In genomic region chr4:32984242-32984641, GRCm38 (mm10) we compare ENCODE assay signal across 8 mouse cellular contexts. TPM values are rescaled to one million over a fixed set of nuclear protein-coding genes. Genes with fewer than 3 reads are reported as not detected.
A peak's percentile ranks its signal among the peaks of the same experiment; 100 is the strongest.
DNase-seq lines count a peak whose midpoint lies in the region; ATAC-seq lines count a peak whose summit lies in the region.

No protein-coding gene starts in this region.

- WGBS in heart, embryonic 10.5 days, result under 1% methylated on average over 13 of the region's 13 CpGs
- 2% methylated on average over 13 of the region's 13 CpGs for WGBS in embryonic facial prominence, embryonic 14.5 days
- WGBS in intestine, embryonic 16.5 days, result 8% methylated on average over 13 of the region's 13 CpGs
- under 1% methylated on average over 13 of the region's 13 CpGs for WGBS in neural tube, embryonic 12.5 days

- no peaks in the 10 kb centered on the region for H3K9me3 ChIP-seq in heart, embryonic 10.5 days
- H3K9me3 ChIP-seq in embryonic facial prominence, embryonic 14.5 days (ENCODE audit: control insufficient read depth, low read length), result no peaks in the 10 kb centered on the region
- H3K9me3 ChIP-seq in intestine, embryonic 16.5 days (ENCODE audit: control insufficient read depth, low read length), result no peaks in the 10 kb centered on the region
- no peaks in the 10 kb centered on the region for H3K9me3 ChIP-seq in neural tube, embryonic 12.5 days

- ATAC-seq in embryonic facial prominence, embryonic 14.5 days (ENCODE audit: low read depth), result no peak
- ATAC-seq in intestine, embryonic 16.5 days, result no peak
- no peak for ATAC-seq in neural tube, embryonic 12.5 days (ENCODE audit: low FRiP score, low read depth)

- H3K9ac ChIP-seq in embryonic facial prominence, embryonic 14.5 days (ENCODE audit: low read depth, low read length), result peak overlapping the region; percentile 77; the same call in 1 of the 2 replicates
- peak overlapping the region; percentile 85 for H3K9ac ChIP-seq in intestine, embryonic 16.5 days (ENCODE audit: low read depth, low read length)
- H3K9ac ChIP-seq in neural tube, embryonic 12.5 days, result peak overlapping the region; percentile 95

- no peak for DNase-seq in heart, embryonic 10.5 days (ENCODE audit: low spot score)
- DNase-seq in heart, postnatal 25 days (ENCODE audit: low spot score), result no peak
- peak; percentile 44 for DNase-seq in CD4-positive helper T cell, adult 2 months (ENCODE audit: low read depth, low spot score)
- DNase-seq in embryonic facial prominence, embryonic 14.5 days (ENCODE audit: low spot score), result peak; percentile 83
- no peak for DNase-seq in urinary bladder, postnatal 14 days (ENCODE audit: low spot score)
- DNase-seq in ovary, postnatal 10 days (ENCODE audit: low spot score), result no peak

- H3K4me3 ChIP-seq in heart, embryonic 10.5 days, result peak overlapping the region; percentile 97
- peak overlapping the region; percentile 78 for H3K4me3 ChIP-seq in embryonic facial prominence, embryonic 14.5 days (ENCODE audit: low read depth, low read length)
- peak overlapping the region; percentile 83 for H3K4me3 ChIP-seq in intestine, embryonic 16.5 days (ENCODE audit: low read length)
- H3K4me3 ChIP-seq in neural tube, embryonic 12.5 days, result peak overlapping the region; percentile 86

- H3K27ac ChIP-seq in heart, embryonic 10.5 days, result peak overlapping the region; percentile 99
- peak overlapping the region; percentile 79; the same call in 1 of the 2 replicates for H3K27ac ChIP-seq in embryonic facial prominence, embryonic 14.5 days (replicated peaks; ENCODE audit: low read depth, low read length)
- no peak overlapping the region for H3K27ac ChIP-seq in intestine, embryonic 16.5 days (ENCODE audit: low read length)
- H3K27ac ChIP-seq in neural tube, embryonic 12.5 days, result no peak overlapping the region

- no peaks in the 10 kb centered on the region for H3K36me3 ChIP-seq in heart, embryonic 10.5 days
- no peaks in the 10 kb centered on the region for H3K36me3 ChIP-seq in embryonic facial prominence, embryonic 14.5 days (ENCODE audit: control insufficient read depth, insufficient read depth, low read length)
- H3K36me3 ChIP-seq in intestine, embryonic 16.5 days (ENCODE audit: control insufficient read depth, insufficient read depth, low read length), result no peaks in the 10 kb centered on the region
- no peaks in the 10 kb centered on the region for H3K36me3 ChIP-seq in neural tube, embryonic 12.5 days

- peaks cover 50% of the 10 kb centered on the region for H3K4me1 ChIP-seq in heart, embryonic 10.5 days
- H3K4me1 ChIP-seq in embryonic facial prominence, embryonic 14.5 days (ENCODE audit: control insufficient read depth, insufficient read depth, low read length), result 0 out of 2 replicates have a peak, but pooled peaks cover 4% of the 10 kb centered on the region
- 0 out of 2 replicates have a peak, but pooled peaks cover 5% of the 10 kb centered on the region for H3K4me1 ChIP-seq in intestine, embryonic 16.5 days (ENCODE audit: control insufficient read depth, insufficient read depth, low read length)
- peaks cover 27% of the 10 kb centered on the region for H3K4me1 ChIP-seq in neural tube, embryonic 12.5 days

- intact Hi-C loops in heart, postnatal 25 days (cut with DNase I), result no loop called here

- H3K4me2 ChIP-seq in embryonic facial prominence, embryonic 14.5 days (ENCODE audit: low read depth, low read length), result peak overlapping the region; percentile 100
- peak overlapping the region; percentile 96 for H3K4me2 ChIP-seq in intestine, embryonic 16.5 days (ENCODE audit: low read depth, low read length)
- H3K4me2 ChIP-seq in neural tube, embryonic 12.5 days (replicated peaks), result peak overlapping the region; percentile 93

- no peaks in the 10 kb centered on the region for H3K27me3 ChIP-seq in heart, embryonic 10.5 days (ENCODE audit: insufficient read depth, poor library complexity, severe bottlenecking)
- peaks cover 7% of the 10 kb centered on the region; the same call in 1 of the 2 replicates for H3K27me3 ChIP-seq in embryonic facial prominence, embryonic 14.5 days (replicated peaks; ENCODE audit: control insufficient read depth, insufficient read depth, low read length)
- H3K27me3 ChIP-seq in intestine, embryonic 16.5 days (replicated peaks; ENCODE audit: control insufficient read depth, insufficient read depth, low read length), result no peaks in the 10 kb centered on the region
- no peaks in the 10 kb centered on the region for H3K27me3 ChIP-seq in neural tube, embryonic 12.5 days (replicated peaks)

RNA-seq across cellular contexts. Expression of gene Rragd, which starts 1.4 kb away (rescaled TPM):
- polyA plus RNA-seq in heart, embryonic 10.5 days (2016; fragmentation: Nextera tagmentation; extraction: Ambion mirVana), result 39.2 and 56.0 TPM in 2 replicates
- 10 to 100 TPM; 75.9 to 79.1 TPM for total RNA-seq in heart, postnatal 25 days (2021)
- polyA plus RNA-seq in embryonic facial prominence, embryonic 14.5 days (2014; fragmentation: Nextera tagmentation; extraction: Ambion mirVana), result 18.3 and 21.8 TPM in 2 replicates
- polyA plus RNA-seq in intestine, embryonic 16.5 days (2015; fragmentation: Nextera tagmentation; extraction: Ambion mirVana), result 28.0 and 30.1 TPM in 2 replicates
- polyA plus RNA-seq in neural tube, embryonic 12.5 days (2016; fragmentation: Nextera tagmentation; extraction: Ambion mirVana), result 41.0 and 42.8 TPM in 2 replicates

RNA-seq across cellular contexts. Expression of gene Ankrd6, which starts 33.6 kb away (rescaled TPM):
- polyA plus RNA-seq in heart, embryonic 10.5 days (2016; fragmentation: Nextera tagmentation; extraction: Ambion mirVana), result 8.3 and 8.4 TPM in 2 replicates
- 1 to 10 TPM; 2.7 to 3.7 TPM for total RNA-seq in heart, postnatal 25 days (2021)
- 11.0 and 11.2 TPM in 2 replicates for polyA plus RNA-seq in embryonic facial prominence, embryonic 14.5 days (2014; fragmentation: Nextera tagmentation; extraction: Ambion mirVana)
- 2.8 and 2.9 TPM in 2 replicates for polyA plus RNA-seq in intestine, embryonic 16.5 days (2015; fragmentation: Nextera tagmentation; extraction: Ambion mirVana)
- polyA plus RNA-seq in neural tube, embryonic 12.5 days (2016; fragmentation: Nextera tagmentation; extraction: Ambion mirVana), result 23.4 and 26.5 TPM in 2 replicates

RNA-seq across cellular contexts. Expression of gene Ube2j1, which starts 47.0 kb away (rescaled TPM):
- polyA plus RNA-seq in heart, embryonic 10.5 days (2016; fragmentation: Nextera tagmentation; extraction: Ambion mirVana), result 39.0 and 42.7 TPM in 2 replicates
- total RNA-seq in heart, postnatal 25 days (2021), result 10 to 100 TPM; 42.3 to 43.4 TPM
- polyA plus RNA-seq in embryonic facial prominence, embryonic 14.5 days (2014; fragmentation: Nextera tagmentation; extraction: Ambion mirVana), result 45.1 and 54.7 TPM in 2 replicates
- polyA plus RNA-seq in intestine, embryonic 16.5 days (2015; fragmentation: Nextera tagmentation; extraction: Ambion mirVana), result 43.0 and 44.9 TPM in 2 replicates
- polyA plus RNA-seq in neural tube, embryonic 12.5 days (2016; fragmentation: Nextera tagmentation; extraction: Ambion mirVana), result 55.9 and 60.8 TPM in 2 replicates

Comparison
In these comparisons a context has a peak if more than half of its experiments do, and no peak if none do; other contexts are left out.
1. DNase-seq: peak in CD4-positive helper T cell, adult 2 months (single experiment) and embryonic facial prominence, embryonic 14.5 days (single experiment); none in heart, embryonic 10.5 days (single experiment), heart, postnatal 25 days (single experiment), urinary bladder, postnatal 14 days (single experiment) and ovary, postnatal 10 days (single experiment).
2. H3K27ac ChIP-seq: peak in heart, embryonic 10.5 days (single experiment) and embryonic facial prominence, embryonic 14.5 days (single experiment); none in intestine, embryonic 16.5 days (single experiment) and neural tube, embryonic 12.5 days (single experiment).
3. Peak in every context shown above with its lines, with median percentiles within 50 percentile points of each other: H3K4me3 ChIP-seq, H3K4me2 ChIP-seq and H3K9ac ChIP-seq.